Mouse (Mus musculus): ENCODE measurements at regions not wholly inside any gene's neighbourhood (a gene's known extent, or its start where the extent isn't known, plus 50 kb on each side); places are given as distances from the start of the nearest gene placed in this dataset.
"Not testable (repeated sequence)": the region's sequence is repeated elsewhere in the genome, so short reads cannot be mapped to it uniquely, and the experiment has no call there.

GRCm38 (mm10) chr5:77816759-77817280 is 409.0 kb upstream of the Igfbp7 start:
- ATAC-seq (ENCODE audit: poor library complexity, severe bottlenecking) = no peak

- ATAC-seq (ENCODE audit: poor library complexity, severe bottlenecking) = no peak
These were observed 402.0 kb upstream of the Igfbp7 start for GRCm38 (mm10) chr5:77809844-77810243.

GRCm38 (mm10) chr5:77807726-77808125 is 399.9 kb upstream of the Igfbp7 start:
- ATAC-seq (ENCODE audit: poor library complexity, severe bottlenecking) = no peak

GRCm38 (mm10) chr5:77806334-77807157 is 398.7 kb upstream of the Igfbp7 start:
- no peak for ATAC-seq (ENCODE audit: poor library complexity, severe bottlenecking)

- no peak for ATAC-seq (ENCODE audit: poor library complexity, severe bottlenecking)
These were observed 398.0 kb upstream of the Igfbp7 start for GRCm38 (mm10) chr5:77805796-77806195.

GRCm38 (mm10) chr5:77805303-77805702 is 397.5 kb upstream of the Igfbp7 start:
- no peak for ATAC-seq (ENCODE audit: poor library complexity, severe bottlenecking)

GRCm38 (mm10) chr5:77804113-77804512 is 396.3 kb upstream of the Igfbp7 start:
- no peak for ATAC-seq (ENCODE audit: poor library complexity, severe bottlenecking)

- ATAC-seq (ENCODE audit: poor library complexity, severe bottlenecking) = no peak
These were observed 395.7 kb upstream of the Igfbp7 start for GRCm38 (mm10) chr5:77803562-77803961.

GRCm38 (mm10) chr5:77796960-77797359 is 389.1 kb upstream of the Igfbp7 start:
- no peak for ATAC-seq (ENCODE audit: poor library complexity, severe bottlenecking)

GRCm38 (mm10) chr5:77795766-77796165 is 387.9 kb upstream of the Igfbp7 start:
- ATAC-seq (ENCODE audit: poor library complexity, severe bottlenecking) = no peak

- no peak for ATAC-seq (ENCODE audit: poor library complexity, severe bottlenecking)
These were observed 376.1 kb upstream of the Igfbp7 start for GRCm38 (mm10) chr5:77783953-77784352.

- no peak for ATAC-seq (ENCODE audit: poor library complexity, severe bottlenecking)
These were observed 354.7 kb upstream of the Igfbp7 start for GRCm38 (mm10) chr5:77762426-77763042.

GRCm38 (mm10) chr5:77762013-77762412 is 354.2 kb upstream of the Igfbp7 start:
- no peak for ATAC-seq (ENCODE audit: poor library complexity, severe bottlenecking)

GRCm38 (mm10) chr5:77748933-77749332 is 341.1 kb upstream of the Igfbp7 start:
- no peak for ATAC-seq (ENCODE audit: poor library complexity, severe bottlenecking)

- ATAC-seq (ENCODE audit: poor library complexity, severe bottlenecking) = no peak
These were observed 338.8 kb upstream of the Igfbp7 start for GRCm38 (mm10) chr5:77746604-77747003.

GRCm38 (mm10) chr5:77743467-77743866 is 335.6 kb upstream of the Igfbp7 start:
- no peak for ATAC-seq (ENCODE audit: poor library complexity, severe bottlenecking)

- not testable (repeated sequence) for ATAC-seq (ENCODE audit: poor library complexity, severe bottlenecking)
These were observed 322.4 kb upstream of the Igfbp7 start for GRCm38 (mm10) chr5:77730286-77730685.

- no peak for ATAC-seq (ENCODE audit: poor library complexity, severe bottlenecking)
These were observed 273.8 kb upstream of the Igfbp7 start for GRCm38 (mm10) chr5:77681592-77681991.

- ATAC-seq (ENCODE audit: poor library complexity, severe bottlenecking) = no peak
These were observed 264.5 kb upstream of the Igfbp7 start for GRCm38 (mm10) chr5:77672073-77672924.

GRCm38 (mm10) chr5:77663096-77663495 is 255.3 kb upstream of the Igfbp7 start:
- ATAC-seq (ENCODE audit: poor library complexity, severe bottlenecking) = no peak

- ATAC-seq (ENCODE audit: poor library complexity, severe bottlenecking) = no peak
These were observed 251.2 kb upstream of the Igfbp7 start for GRCm38 (mm10) chr5:77659016-77659415.

Measured in megakaryocyte, adult 5-6 weeks (primary cell).